Mouse (Mus musculus): Measurements from ENCODE around the gene Peg10. TPM values are rescaled to one million over a fixed set of nuclear protein-coding genes. Genes with fewer than 3 reads are reported as not detected.
A peak's percentile ranks its signal among the peaks of the same experiment; 100 is the strongest.
"Not testable (repeated sequence)": the region's sequence is repeated elsewhere in the genome, so short reads cannot be mapped to it uniquely, and the experiment has no call there.

Peg10 gene
- polyA plus RNA-seq, 1 experiment from 2014 or later: 4.3 TPM

GRCm38 (mm10) chr6:4796281-4796680 is 49.2 kb downstream of the Peg10 start:
- no peak for TF ChIP-seq CTCF (IDR thresholded peaks at IDR 0.05; ENCODE audit: low read depth)
- H3K36me3 ChIP-seq (ENCODE audit: insufficient read depth): no peaks in the 10 kb centered on the region
- DNase-seq (no peak), ATAC-seq (ENCODE audit: insufficient read depth) (no peak)
- no peaks in the 10 kb centered on the region for H3K27me3 ChIP-seq (ENCODE audit: insufficient read depth, low read length)
- H3K9me3 ChIP-seq (ENCODE audit: low read depth, low read length): no peaks in the 10 kb centered on the region
- no peak overlapping the region for H3K27ac ChIP-seq (ENCODE audit: low read depth)
- 94% methylated on average over 1 of the region's 1 CpGs for WGBS
- H3K4me2 ChIP-seq: no peak overlapping the region
- no peak overlapping the region for H3K9ac ChIP-seq
- H3K4me1 ChIP-seq (ENCODE audit: insufficient read depth): no peaks in the 10 kb centered on the region
- H3K4me3 ChIP-seq (ENCODE audit: low read depth, low read length): no peak overlapping the region

DNA sequence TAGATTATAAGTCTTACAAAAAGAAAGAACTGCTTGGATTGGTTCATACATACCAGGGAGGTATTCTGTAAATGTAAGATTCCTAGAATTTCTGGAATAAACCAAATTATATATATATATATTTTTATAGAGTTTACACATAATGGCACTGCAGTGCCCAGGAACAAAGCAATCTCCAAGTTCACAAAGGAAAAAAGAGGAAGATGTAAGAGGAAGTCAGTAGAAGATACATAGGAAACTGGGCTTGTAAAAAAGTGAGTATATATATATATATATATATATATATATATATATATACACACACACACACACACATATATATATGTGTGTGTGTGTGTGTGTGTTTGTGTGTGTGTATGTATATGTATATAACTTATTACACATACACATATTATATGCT is 50.2 kb downstream of the Peg10 start:
- not testable (repeated sequence) for H3K36me3 ChIP-seq (ENCODE audit: insufficient read depth); ATAC-seq (ENCODE audit: insufficient read depth); H3K9me3 ChIP-seq (ENCODE audit: low read depth, low read length); H3K27ac ChIP-seq (ENCODE audit: low read depth); H3K4me2 ChIP-seq; H3K27me3 ChIP-seq (ENCODE audit: insufficient read depth, low read length); DNase-seq; H3K4me3 ChIP-seq (ENCODE audit: low read depth, low read length); H3K9ac ChIP-seq; H3K4me1 ChIP-seq (ENCODE audit: insufficient read depth)

DNA sequence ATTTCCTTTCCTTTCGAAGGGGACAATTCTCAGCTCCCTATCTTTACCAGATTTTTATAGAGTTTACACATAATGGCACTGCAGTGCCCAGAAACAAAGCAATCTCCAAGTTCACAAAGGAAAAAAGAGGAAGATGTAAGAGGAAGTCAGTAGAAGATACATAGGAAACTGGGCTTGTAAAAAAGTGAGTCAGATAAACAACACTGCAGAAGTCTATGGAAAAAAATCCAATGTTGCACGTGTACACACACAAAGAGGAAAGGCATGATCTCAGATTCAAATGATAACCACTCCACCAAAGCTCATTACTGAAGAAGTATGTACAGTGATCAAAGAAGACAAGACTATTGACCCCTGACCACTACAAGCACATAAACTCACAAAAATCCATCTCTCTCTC is 51.3 kb downstream of the Peg10 start:
- H3K9me3 ChIP-seq (ENCODE audit: low read depth, low read length): no peaks in the 10 kb centered on the region
- H3K4me1 ChIP-seq (ENCODE audit: insufficient read depth): no peaks in the 10 kb centered on the region
- no peak overlapping the region for H3K4me2 ChIP-seq
- no peak for TF ChIP-seq CTCF (IDR thresholded peaks at IDR 0.05; ENCODE audit: low read depth)
- 34% methylated on average over 2 of the region's 2 CpGs for WGBS
- DNase-seq (peak; percentile 26), ATAC-seq (ENCODE audit: insufficient read depth) (no peak)
- H3K4me3 ChIP-seq (ENCODE audit: low read depth, low read length): no peak overlapping the region
- H3K9ac ChIP-seq: no peak overlapping the region
- H3K27me3 ChIP-seq (ENCODE audit: insufficient read depth, low read length): no peaks in the 10 kb centered on the region
- H3K36me3 ChIP-seq (ENCODE audit: insufficient read depth): no peaks in the 10 kb centered on the region
- no peak overlapping the region for H3K27ac ChIP-seq (ENCODE audit: low read depth)

GRCm38 (mm10) chr6:4799359-4799758 is 52.3 kb downstream of the Peg10 start:
- DNase-seq: no peak
- no peak for ATAC-seq (ENCODE audit: insufficient read depth)
- no peaks in the 10 kb centered on the region for H3K36me3 ChIP-seq (ENCODE audit: insufficient read depth)
- no peaks in the 10 kb centered on the region for H3K27me3 ChIP-seq (ENCODE audit: insufficient read depth, low read length)
- no peaks in the 10 kb centered on the region for H3K9me3 ChIP-seq (ENCODE audit: low read depth, low read length)
- H3K4me3 ChIP-seq (ENCODE audit: low read depth, low read length): no peak overlapping the region
- no peaks in the 10 kb centered on the region for H3K4me1 ChIP-seq (ENCODE audit: insufficient read depth)
- no peak overlapping the region for H3K4me2 ChIP-seq
- peak; percentile 27; the same call in 1 of the 2 replicates for TF ChIP-seq CTCF (IDR thresholded peaks at IDR 0.05; ENCODE audit: low read depth)
- no peak overlapping the region for H3K9ac ChIP-seq
- H3K27ac ChIP-seq (ENCODE audit: low read depth): no peak overlapping the region
- 69% methylated on average over 2 of the region's 2 CpGs for WGBS

DNA sequence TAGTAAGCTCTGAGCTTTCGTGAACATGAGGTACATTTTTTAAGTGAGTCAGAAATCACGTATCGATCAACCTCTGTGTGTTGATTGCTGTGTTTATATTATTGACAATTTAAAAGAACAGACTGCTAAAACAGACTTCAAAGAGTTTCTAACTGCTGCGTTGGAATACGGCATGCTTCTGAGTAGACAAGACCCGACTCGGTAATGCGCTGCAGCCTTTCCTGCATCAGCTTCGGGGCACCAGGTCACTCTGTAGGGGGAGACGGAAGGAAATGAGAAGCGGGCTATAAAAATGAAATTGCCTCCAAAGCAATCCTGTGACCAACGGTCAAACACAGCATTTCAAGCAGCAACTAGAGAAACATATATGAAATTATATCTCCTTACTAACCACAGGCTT is 59.9 kb downstream of the Peg10 start:
- no peak overlapping the region for H3K27ac ChIP-seq (ENCODE audit: low read depth)
- no peaks in the 10 kb centered on the region for H3K27me3 ChIP-seq (ENCODE audit: insufficient read depth, low read length)
- H3K36me3 ChIP-seq (ENCODE audit: insufficient read depth): no peaks in the 10 kb centered on the region
- H3K4me3 ChIP-seq (ENCODE audit: low read depth, low read length): no peak overlapping the region
- 24% methylated on average over 12 of the region's 12 CpGs for WGBS
- no peak for TF ChIP-seq CTCF (IDR thresholded peaks at IDR 0.05; ENCODE audit: low read depth)
- DNase-seq (peak; percentile 59), ATAC-seq (ENCODE audit: insufficient read depth) (0 out of 2 replicates have a peak, but pooled peaks have one; percentile 32)
- no peaks in the 10 kb centered on the region for H3K4me1 ChIP-seq (ENCODE audit: insufficient read depth)
- H3K9ac ChIP-seq: no peak overlapping the region
- H3K9me3 ChIP-seq (ENCODE audit: low read depth, low read length): no peaks in the 10 kb centered on the region
- H3K4me2 ChIP-seq: no peak overlapping the region

Other genes starting within 250 kb of the Peg10 start
- gene Col1a2, start 242.5 kb upstream of the Peg10 start, polyA plus RNA-seq (2014; fragmentation: Nextera tagmentation; extraction: Ambion mirVana): 626 and 660 TPM in 2 replicates
- gene Casd1, start 146.5 kb upstream of the Peg10 start, polyA plus RNA-seq (2014; fragmentation: Nextera tagmentation; extraction: Ambion mirVana): 43.3 and 46.5 TPM in 2 replicates
- 49.9 and 52.7 TPM in 2 replicates for gene Sgce, start 99 bp upstream of the Peg10 start, polyA plus RNA-seq (2014; fragmentation: Nextera tagmentation; extraction: Ambion mirVana)
- 22.5 and 25.2 TPM in 2 replicates for gene Ppp1r9a, start 155.6 kb downstream of the Peg10 start, polyA plus RNA-seq (2014; fragmentation: Nextera tagmentation; extraction: Ambion mirVana)